Mouse (Mus musculus) cortical plate, adult 2 months (tissue): Measurements from ENCODE around the gene Nnat.

Source experiments
- CTCF ChIP-seq: fragments of 200-500 bp; IDR thresholded peaks from 2 replicates; pipeline ENCODE4 v1.5.1; 2011; ENCODE audit warnings: mild to moderate bottlenecking, control low read depth, low read length; ENCODE audit not compliant: insufficient read depth; ENCODE audit errors: extremely low read depth
- POLR2A ChIP-seq: fragments of 200-500 bp; IDR thresholded peaks from 2 replicates; pipeline ENCODE4 v1.6.1; 2011; ENCODE audit warnings: mild to moderate bottlenecking, low read length, control low read depth; ENCODE audit not compliant: insufficient read depth; ENCODE audit errors: extremely low read depth

- TF ChIP-seq POLR2A = no peak
- TF ChIP-seq CTCF = no peak
These were observed 37.3 kb upstream of the Nnat start for GRCm38 (mm10) chr2:157522556-157522955.
